Mouse (Mus musculus): ENCODE measurements around the gene Tmem136.

DNA sequence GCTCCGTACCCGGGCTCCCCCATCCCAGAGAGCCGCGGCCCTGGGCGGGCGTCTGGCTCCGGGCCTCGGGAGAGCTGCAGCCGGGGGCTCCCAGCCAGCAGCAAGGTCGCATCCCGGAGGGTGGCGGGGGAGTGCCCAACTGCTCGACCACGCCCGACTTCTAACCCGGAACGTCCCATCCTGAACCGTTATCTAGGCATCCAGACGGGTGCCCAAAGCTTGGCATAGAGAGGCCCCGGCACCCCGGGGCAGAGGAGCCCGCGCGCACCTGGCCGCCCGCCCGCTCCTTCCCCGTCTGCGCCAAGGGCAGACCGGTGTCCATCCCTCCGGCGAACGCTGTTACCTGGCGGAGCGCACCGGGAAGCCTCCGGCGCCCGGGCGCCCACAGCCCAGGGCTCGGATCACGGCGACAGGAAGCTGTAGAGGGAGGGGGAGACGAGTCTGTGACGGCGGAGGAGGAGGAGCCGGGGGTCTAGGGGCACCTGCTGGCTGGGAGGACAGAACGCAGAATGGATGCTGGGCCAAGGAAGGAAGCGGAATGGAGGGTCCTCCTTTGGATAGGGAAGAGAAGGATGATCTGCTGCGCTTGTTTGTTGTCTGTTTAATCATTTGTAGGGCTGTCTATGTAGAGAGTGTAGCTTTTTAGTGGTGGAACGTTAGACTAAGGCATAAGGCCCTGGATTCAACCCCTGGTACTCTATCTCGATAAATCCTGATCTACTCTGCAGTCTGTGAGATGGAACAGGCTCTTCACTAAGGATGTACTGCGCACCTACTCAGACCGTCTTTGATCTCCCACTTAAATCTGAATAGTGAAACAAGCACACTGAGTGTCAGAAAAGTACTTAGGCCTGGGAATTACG is at the start of gene Tmem136:
- TF ChIP-seq CTCF (IDR thresholded peaks at IDR 0.05) (no peak), POLR2A (IDR thresholded peaks at IDR 0.05; ENCODE audit: insufficient read depth, low read depth, low read length) (no peak)

Data from heart, adult 2 months (tissue).